Mouse (Mus musculus): ENCODE results near the gene Kif26b. TPM values are rescaled to one million over a fixed set of nuclear protein-coding genes. Genes with fewer than 3 reads are reported as not detected.

Kif26b gene
- total RNA-seq, 2 experiments from 2014 or later: 1.4 to 1.7 TPM

GRCm38 (mm10) chr1:178590229-178591171 is 61.6 kb downstream of the Kif26b start:
- no peak for DNase-seq

- DNase-seq: no peak
These were observed 68.2 kb downstream of the Kif26b start for GRCm38 (mm10) chr1:178597113-178597512.

GRCm38 (mm10) chr1:178597757-178598156 is 68.8 kb downstream of the Kif26b start:
- DNase-seq: no peak

GRCm38 (mm10) chr1:178600851-178601569 is 72.1 kb downstream of the Kif26b start:
- peak; percentile 18 for DNase-seq

GRCm38 (mm10) chr1:178609151-178609775 is 80.3 kb downstream of the Kif26b start:
- no peak for DNase-seq

- DNase-seq: no peak
These were observed 82.6 kb downstream of the Kif26b start for GRCm38 (mm10) chr1:178611512-178611911.

GRCm38 (mm10) chr1:178621301-178621700 is 92.4 kb downstream of the Kif26b start:
- no peak for DNase-seq

GRCm38 (mm10) chr1:178623889-178624288 is 95.0 kb downstream of the Kif26b start:
- no peak for DNase-seq

GRCm38 (mm10) chr1:178626961-178627381 is 98.0 kb downstream of the Kif26b start:
- no peak for DNase-seq

- no peak for DNase-seq
These were observed 101.1 kb downstream of the Kif26b start for GRCm38 (mm10) chr1:178630042-178630441.

GRCm38 (mm10) chr1:178631863-178632262 is 102.9 kb downstream of the Kif26b start:
- DNase-seq: no peak

- DNase-seq: no peak
These were observed 105.6 kb downstream of the Kif26b start for GRCm38 (mm10) chr1:178634359-178635085.

GRCm38 (mm10) chr1:178635470-178635869 is 106.5 kb downstream of the Kif26b start:
- DNase-seq: no peak

GRCm38 (mm10) chr1:178637293-178637692 is 108.4 kb downstream of the Kif26b start:
- no peak for DNase-seq

- DNase-seq: no peak
These were observed 111.0 kb downstream of the Kif26b start for GRCm38 (mm10) chr1:178639951-178640350.

GRCm38 (mm10) chr1:178640719-178641455 is 112.0 kb downstream of the Kif26b start:
- no peak for DNase-seq

GRCm38 (mm10) chr1:178641788-178642187 is 112.9 kb downstream of the Kif26b start:
- DNase-seq: no peak

GRCm38 (mm10) chr1:178644954-178645353 is 116.0 kb downstream of the Kif26b start:
- DNase-seq: no peak

- no peak for DNase-seq
These were observed 117.7 kb downstream of the Kif26b start for GRCm38 (mm10) chr1:178646589-178646988.

GRCm38 (mm10) chr1:178655525-178655924 is 126.6 kb downstream of the Kif26b start:
- DNase-seq: no peak

- DNase-seq: no peak
These were observed 132.1 kb downstream of the Kif26b start for GRCm38 (mm10) chr1:178661035-178661434.

All from gastrocnemius, postnatal 10 days (tissue).